Mouse (Mus musculus) heart, adult 2 months (tissue): Measurements from ENCODE around the gene Ebf1. TPM values are rescaled to one million over a fixed set of nuclear protein-coding genes. Genes with fewer than 3 reads are reported as not detected.

Source experiments
- DNase-seq, 2 experiments: peaks; one replicate each; pipeline ENCODE4 v3.0.0; 2021
- H3K27ac ChIP-seq: fragments of 200-600 bp; 2 replicates; pipeline ENCODE4 v1.8.1; 2022
- H3K27me3 ChIP-seq: fragments of 200-500 bp; 2 replicates; pipeline ENCODE4 v1.6.1; 2012; ENCODE audit warnings: mild to moderate bottlenecking, low read length, inconsistent platforms, mixed read lengths; ENCODE audit not compliant: control insufficient read depth, insufficient read depth
- H3K36me3 ChIP-seq: fragments of 200-500 bp; 2 replicates; pipeline ENCODE4 v1.6.1; 2012; ENCODE audit warnings: low read length, inconsistent platforms; ENCODE audit not compliant: control insufficient read depth, insufficient read depth
- H3K4me1 ChIP-seq: fragments of 200-500 bp; 2 replicates; pipeline ENCODE4 v1.6.1; 2011; ENCODE audit warnings: low read length; ENCODE audit not compliant: control insufficient read depth, insufficient read depth
- H3K4me3 ChIP-seq: fragments of 200-600 bp; 2 replicates; pipeline ENCODE4 v1.8.1; 2022
- H3K79me2 ChIP-seq: fragments of 200-500 bp; replicated peaks from 2 replicates; pipeline ENCODE4 v1.6.1; 2012; ENCODE audit warnings: mild to moderate bottlenecking, inconsistent platforms, low read length, moderate library complexity, mixed read lengths; ENCODE audit not compliant: control insufficient read depth, insufficient read depth
- H3K9ac ChIP-seq: fragments of 200-500 bp; 2 replicates; pipeline ENCODE4 v1.6.1; 2012; ENCODE audit warnings: low read depth, mild to moderate bottlenecking, control low read depth, inconsistent platforms, low read length, mixed read lengths
- CTCF ChIP-seq: fragments of 200-600 bp; IDR thresholded peaks from 2 replicates; pipeline ENCODE4 v1.8.1; 2022; ENCODE audit warnings: antibody characterized with exemption, mild to moderate bottlenecking, moderate library complexity
- EP300 ChIP-seq: fragments of 200-500 bp; IDR thresholded peaks from 2 replicates; pipeline ENCODE4 v1.6.1; 2011; ENCODE audit warnings: low read depth, low read length, control low read depth; ENCODE audit not compliant: insufficient read depth
- POLR2A ChIP-seq: fragments of 200-500 bp; IDR thresholded peaks from 2 replicates; pipeline ENCODE4 v1.6.1; 2011; ENCODE audit warnings: mild to moderate bottlenecking, low read depth, low read length, control low read depth; ENCODE audit not compliant: insufficient read depth
- WGBS: fragments of 180-500 bp; shearing (Covaris S2); methylation state at CpG from one replicate; pipeline ENCODE4 v1.1.7; 2018; 5-methylcytosine and 5-hydroxymethylcytosine counted together
- intact Hi-C: fragments of 180-260 bp; cut with DNase I; formaldehyde crosslinking; loops from one replicate; pipeline ENCODE4 v1.15.1; 2025
- polyA plus RNA-seq: library from polyadenylated mRNA; depleted of rRNA; stranded (reverse); fragments of >200 nt; gene quantifications from 2 replicates; pipeline ENCODE4 v1.2.3, GENCODE M21; 2012
- total RNA-seq, 2 experiments: library from RNA; stranded (reverse); gene quantifications; 2 replicates each; pipeline ENCODE4 v1.2.3; 2021

Gene Ebf1
- total and polyA plus RNA-seq, 3 experiments = 11.4 to 13.6 (median 12.2) TPM

GRCm38 (mm10) chr11:44788003-44788402 lies 170.9 kb downstream of the Ebf1 start:
- TF ChIP-seq EP300 (no peak), CTCF (no peak)
- Histone ChIP-seq H3K79me2 (no peaks in the 10 kb centered on the region; the same call in 1 of the 2 replicates), H3K4me1 (no peaks in the 10 kb centered on the region; the same call in none of the 2 replicates), H3K27me3 (no peaks in the 10 kb centered on the region), H3K36me3 (no peaks in the 10 kb centered on the region), H3K9ac (no peak overlapping the region), H3K27ac (no peak overlapping the region), H3K4me3 (no peak overlapping the region)
- intact Hi-C loops = no loop called here
- DNase-seq = peak in 1 of 2 experiments; percentile 21
- WGBS = 82% methylated on average over 1 of the region's 1 CpGs

DNA sequence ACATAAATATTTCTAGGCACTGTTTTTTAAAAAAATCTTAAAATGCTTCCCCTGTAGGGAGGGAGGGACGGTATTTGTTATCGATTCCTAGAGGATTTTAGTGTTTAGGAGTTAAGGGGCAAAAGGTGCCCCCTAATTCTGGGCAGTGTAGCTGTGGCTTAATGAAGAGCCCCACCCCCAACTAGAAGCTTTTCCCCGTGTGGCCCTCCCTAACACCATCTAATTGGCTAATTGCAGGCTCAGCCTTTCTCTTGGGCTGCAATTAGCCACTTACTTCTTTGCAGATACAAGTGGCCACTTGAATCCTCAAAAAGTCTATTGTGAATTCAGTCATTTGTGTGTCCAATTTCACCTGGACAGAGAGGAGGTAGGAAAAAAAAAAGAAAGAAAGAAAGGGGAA lies 175.7 kb downstream of the Ebf1 start:
- H3K27ac ChIP-seq = no peak overlapping the region
- no peak overlapping the region for H3K9ac ChIP-seq
- WGBS = 47% methylated on average over 3 of the region's 3 CpGs
- DNase-seq = no peak
- intact Hi-C loops = no loop called here
- no peaks in the 10 kb centered on the region for H3K36me3 ChIP-seq
- H3K4me3 ChIP-seq = no peak overlapping the region
- peaks cover 1% of the 10 kb centered on the region for H3K4me1 ChIP-seq
- H3K27me3 ChIP-seq = no peaks in the 10 kb centered on the region
- TF ChIP-seq POLR2A = no peak
- no peak for TF ChIP-seq CTCF
- no peak for TF ChIP-seq EP300
- no peaks in the 10 kb centered on the region for H3K79me2 ChIP-seq

GRCm38 (mm10) chr11:44794883-44795282 lies 177.8 kb downstream of the Ebf1 start:
- Histone ChIP-seq H3K27me3 (no peaks in the 10 kb centered on the region), H3K36me3 (no peaks in the 10 kb centered on the region), H3K79me2 (no peaks in the 10 kb centered on the region), H3K9ac (no peak overlapping the region), H3K27ac (no peak overlapping the region), H3K4me3 (no peak overlapping the region), H3K4me1 (peaks cover 1% of the 10 kb centered on the region)
- no peak for DNase-seq
- intact Hi-C loops = no loop called here
- WGBS = 93% methylated on average over 4 of the region's 4 CpGs
- no peak for TF ChIP-seq EP300

GRCm38 (mm10) chr11:44795767-44796166 lies 178.7 kb downstream of the Ebf1 start:
- H3K27ac ChIP-seq = no peak overlapping the region
- H3K9ac ChIP-seq = no peak overlapping the region
- H3K79me2 ChIP-seq = no peaks in the 10 kb centered on the region
- TF ChIP-seq POLR2A (no peak), EP300 (no peak), CTCF (no peak)
- intact Hi-C loops = no loop called here
- H3K27me3 ChIP-seq = no peaks in the 10 kb centered on the region
- H3K4me1 ChIP-seq = peaks cover 1% of the 10 kb centered on the region
- DNase-seq = no peak
- H3K4me3 ChIP-seq = no peak overlapping the region
- 42% methylated on average over 3 of the region's 3 CpGs for WGBS
- no peaks in the 10 kb centered on the region for H3K36me3 ChIP-seq

- 76% methylated on average over 3 of the region's 3 CpGs for WGBS
- H3K4me1 ChIP-seq = peaks cover 1% of the 10 kb centered on the region
- no peak overlapping the region for H3K27ac ChIP-seq
- TF ChIP-seq POLR2A (no peak), EP300 (no peak), CTCF (no peak)
- no peaks in the 10 kb centered on the region for H3K79me2 ChIP-seq
- H3K36me3 ChIP-seq = no peaks in the 10 kb centered on the region
- DNase-seq = no peak
- H3K9ac ChIP-seq = no peak overlapping the region
- H3K27me3 ChIP-seq = no peaks in the 10 kb centered on the region
- intact Hi-C loops = no loop called here
- H3K4me3 ChIP-seq = no peak overlapping the region
These were observed 181.2 kb downstream of the Ebf1 start for GRCm38 (mm10) chr11:44798270-44798669.

DNA sequence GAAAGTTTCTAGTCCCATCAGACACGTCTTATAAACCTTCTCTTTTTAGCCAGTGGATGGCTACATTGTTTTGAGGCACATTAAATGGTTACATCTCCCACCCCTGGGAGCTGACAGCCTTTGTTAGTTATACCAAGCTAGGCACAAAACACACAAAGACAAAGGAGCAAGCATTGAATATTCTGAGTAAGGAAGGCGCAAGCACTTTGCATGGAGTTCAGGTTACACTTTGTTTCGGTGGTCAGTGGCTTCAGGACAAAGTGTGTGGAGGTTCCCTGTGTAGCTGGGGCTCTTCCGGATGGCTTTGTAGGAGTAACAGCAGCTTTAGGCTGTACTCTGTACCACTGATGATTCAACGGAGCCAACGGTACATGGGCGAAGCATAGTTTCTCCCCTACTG lies 186.9 kb downstream of the Ebf1 start:
- H3K27ac ChIP-seq = no peak overlapping the region
- no peak overlapping the region for H3K4me3 ChIP-seq

More for the DNA sequence above, 186.9 kb downstream of the Ebf1 start:
- H3K79me2 ChIP-seq = no peaks in the 10 kb centered on the region
- intact Hi-C loops = no loop called here
- no peak overlapping the region for H3K9ac ChIP-seq
- TF ChIP-seq CTCF (no peak), EP300 (no peak), POLR2A (no peak)
- no peak for DNase-seq
- H3K27me3 ChIP-seq = no peaks in the 10 kb centered on the region
- no peaks in the 10 kb centered on the region; the same call in 1 of the 2 replicates for H3K4me1 ChIP-seq
- WGBS = 96% methylated on average over 7 of the region's 7 CpGs
- H3K36me3 ChIP-seq = no peaks in the 10 kb centered on the region
